Mouse (Mus musculus) G1E (cell line): ENCODE measurements around the gene Cox6a2.

ENCODE experiments used
- CTCF ChIP-seq: IDR thresholded peaks from 2 replicates; pipeline ENCODE4 v1.5.1; 2012; ENCODE audit warnings: low read depth, low read length, inconsistent platforms, mixed read lengths
- GATA1 ChIP-seq: IDR thresholded peaks from 2 replicates; pipeline ENCODE4 v1.6.1; 2012; ENCODE audit warnings: borderline replicate concordance, low read length, inconsistent platforms, mixed read lengths
- GATA2 ChIP-seq: IDR thresholded peaks from 2 replicates; pipeline ENCODE4 v1.6.1; 2012; ENCODE audit warnings: low read depth, low read length, inconsistent platforms, borderline replicate concordance
- POLR2AphosphoS5 ChIP-seq: IDR thresholded peaks from 2 replicates; pipeline ENCODE4 v1.6.1; 2012; ENCODE audit warnings: low read depth, low read length, inconsistent platforms; ENCODE audit not compliant: insufficient replicate concordance

GRCm38 (mm10) chr7:128219952-128220351 lies 13.8 kb upstream of the Cox6a2 start:
- no peak for TF ChIP-seq CTCF
- no peak for TF ChIP-seq GATA1
- TF ChIP-seq POLR2AphosphoS5: no peak
- TF ChIP-seq GATA2: no peak
